Mouse (Mus musculus): ENCODE results near the gene Epha6.

DNA sequence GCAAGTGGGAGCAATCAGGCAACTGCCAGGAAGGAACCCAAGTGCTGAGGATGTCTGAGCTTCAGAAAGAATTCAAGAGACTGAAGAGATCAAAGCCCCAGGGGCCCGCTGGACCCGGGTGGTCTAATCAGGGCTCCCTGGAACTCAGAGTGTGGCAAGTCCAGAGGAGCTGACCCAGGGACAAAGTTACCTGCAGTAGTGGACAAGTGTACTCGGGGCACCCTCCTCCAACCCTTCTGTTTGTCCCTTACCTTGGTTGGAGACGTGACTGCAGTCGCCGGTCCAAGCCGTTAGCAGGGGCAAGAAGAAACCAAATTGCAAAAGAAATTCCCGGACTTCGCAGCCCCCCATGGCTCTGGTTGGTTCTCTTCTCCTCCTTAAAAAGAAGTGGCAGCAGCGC, 718 bp downstream of the Epha6 start:
- TF ChIP-seq GATA2 (IDR thresholded peaks at IDR 0.05; ENCODE audit: borderline replicate concordance, low read depth, low read length) (no peak), CTCF (IDR thresholded peaks at IDR 0.05; ENCODE audit: low read depth, low read length) (no peak), GATA1 (IDR thresholded peaks at IDR 0.05; ENCODE audit: borderline replicate concordance, low read length) (no peak)
